Mouse (Mus musculus) T-helper 1 cell (primary cell): ENCODE results near the gene Hist3h2a.

Experiments
- in situ Hi-C: fragments of 300-600 bp; cut with MboI, MseI; formaldehyde crosslinking; loops from one replicate; pipeline ENCODE4 v1.15.1; 2025; ENCODE audit warnings: high pct_unique_total_duplicates

Hist3h2a gene

DNA sequence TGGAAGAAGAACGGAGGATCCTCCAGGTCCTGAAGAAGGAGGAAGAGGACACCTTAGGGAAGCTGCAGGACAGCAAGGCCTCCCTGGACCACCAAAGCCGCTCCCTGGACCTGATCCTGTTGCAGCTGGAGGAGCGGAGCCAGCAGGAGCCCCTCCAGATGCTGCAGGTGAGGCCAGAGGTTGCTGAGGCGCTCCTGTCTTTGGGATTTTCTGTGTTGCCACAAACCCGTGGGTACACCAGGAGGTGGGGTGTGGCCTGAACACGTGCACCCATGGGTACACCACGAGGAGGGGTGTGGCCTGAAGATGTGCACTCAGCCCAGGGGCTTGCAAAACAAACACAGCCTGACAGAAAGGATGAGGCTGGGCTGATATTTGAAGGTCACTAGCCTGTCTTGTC lies 14.1 kb downstream of the Hist3h2a start:
- in situ Hi-C loops = no loop called here

DNA sequence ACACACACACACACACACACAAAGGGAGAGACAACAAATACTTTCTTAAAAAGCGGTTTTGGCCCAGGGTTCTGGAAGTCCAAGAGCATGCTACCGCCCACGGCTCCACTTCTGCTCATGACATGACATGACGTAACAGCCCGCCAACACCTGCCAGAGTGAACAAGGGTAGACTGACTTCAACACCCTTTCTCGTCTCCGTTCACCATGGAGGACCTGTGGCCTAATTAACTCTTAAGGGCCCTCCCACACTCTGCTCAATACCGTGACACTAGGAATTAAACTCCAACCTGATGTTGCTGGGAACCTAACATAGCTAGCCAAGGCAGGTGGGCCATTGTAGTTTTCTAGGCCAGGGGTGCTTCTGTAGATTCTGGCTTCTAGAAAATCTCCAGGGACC lies 14.5 kb downstream of the Hist3h2a start:
- in situ Hi-C loops = no loop called here

DNA sequence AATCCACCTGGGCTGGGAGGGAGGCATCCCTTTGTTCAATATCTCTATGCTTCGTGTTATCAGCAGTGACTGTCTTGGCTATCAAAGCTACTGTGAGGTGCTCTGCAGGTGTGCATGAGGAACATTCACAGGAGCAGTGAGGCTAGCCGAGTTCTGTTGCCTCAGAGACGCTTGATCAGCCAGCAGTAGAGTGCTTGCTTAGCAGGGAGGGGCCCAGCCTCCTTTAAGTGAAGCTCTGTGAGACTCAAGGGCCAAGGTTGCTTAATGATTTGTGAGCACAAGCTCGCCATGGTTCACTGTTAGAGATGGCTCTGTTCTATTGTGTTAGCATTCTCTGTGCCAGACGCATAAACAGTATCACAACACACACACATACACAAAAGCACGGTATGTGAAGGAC lies 15.2 kb downstream of the Hist3h2a start:
- in situ Hi-C loops = no loop called here

DNA sequence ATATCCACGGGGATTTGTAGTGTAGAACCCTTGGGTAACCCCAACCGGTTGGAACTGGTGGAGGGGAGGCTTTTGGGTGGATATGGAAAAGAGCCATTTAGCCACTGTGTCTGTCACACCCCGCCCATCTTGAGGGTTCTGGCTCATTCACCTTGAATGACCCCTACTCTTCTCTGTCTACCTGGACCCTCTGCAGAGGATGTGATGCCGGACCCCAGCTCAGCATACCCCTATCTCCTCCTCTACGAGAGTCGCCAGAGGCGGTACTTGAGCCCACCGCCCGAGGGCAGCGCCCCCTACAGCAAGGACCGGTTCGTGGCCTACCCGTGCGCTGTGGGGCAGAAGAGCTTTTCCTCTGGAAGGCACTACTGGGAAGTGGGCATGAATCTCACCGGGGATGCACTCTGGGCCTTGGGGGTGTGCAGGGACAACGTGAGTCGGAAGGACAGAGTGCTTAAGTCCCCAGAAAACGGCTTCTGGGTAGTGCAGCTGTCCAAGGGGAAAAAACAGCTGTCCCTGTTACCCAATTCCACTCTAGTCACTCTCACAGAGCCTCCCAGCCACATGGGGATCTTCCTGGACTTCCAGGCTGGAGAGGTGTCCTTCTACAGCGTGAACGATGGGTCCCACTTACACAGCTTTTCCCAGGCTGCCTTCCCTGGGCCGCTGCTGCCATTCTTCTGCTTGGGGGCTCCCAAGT lies 16.5 kb downstream of the Hist3h2a start:
- in situ Hi-C loops = no loop called here

DNA sequence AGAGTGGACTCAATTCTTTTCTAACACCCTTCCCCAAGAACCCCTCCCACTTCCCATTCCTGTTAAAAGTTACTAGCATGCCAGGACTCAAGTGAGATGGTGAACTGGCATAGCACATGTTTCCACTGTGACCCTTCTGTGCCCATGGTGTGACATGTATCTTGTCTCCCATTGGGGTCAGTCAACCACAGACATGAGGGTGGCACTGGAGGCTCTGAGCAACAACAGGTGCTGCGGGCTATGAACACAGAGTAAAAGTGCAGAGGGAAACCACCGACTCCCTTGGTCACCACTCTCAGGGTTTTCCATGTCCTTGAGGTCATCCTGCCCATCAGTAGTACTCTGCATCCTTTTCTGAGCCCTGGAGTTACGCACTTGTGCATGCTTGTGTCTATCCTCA lies 17.3 kb downstream of the Hist3h2a start:
- in situ Hi-C loops = no loop called here

DNA sequence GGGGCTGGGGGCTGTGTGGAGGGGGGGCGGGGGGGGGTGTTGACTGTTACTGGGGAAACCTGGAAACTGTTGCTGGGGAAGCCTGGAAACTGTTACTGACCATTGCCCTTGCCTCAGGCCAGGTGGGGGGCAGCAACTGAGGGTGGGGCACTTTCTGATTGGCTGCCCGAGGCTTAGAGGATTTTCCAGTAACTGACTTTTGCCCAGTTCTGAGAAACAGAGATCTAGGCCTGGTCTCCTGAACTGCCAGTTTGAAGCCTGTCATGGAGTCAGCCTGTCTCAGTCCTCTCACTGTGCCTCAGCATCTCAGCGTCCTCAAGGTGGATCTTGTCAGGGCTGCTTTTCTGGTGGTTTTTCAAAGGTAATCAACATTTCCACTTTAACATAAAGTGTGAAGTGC lies 19.9 kb downstream of the Hist3h2a start:
- in situ Hi-C loops = no loop called here

DNA sequence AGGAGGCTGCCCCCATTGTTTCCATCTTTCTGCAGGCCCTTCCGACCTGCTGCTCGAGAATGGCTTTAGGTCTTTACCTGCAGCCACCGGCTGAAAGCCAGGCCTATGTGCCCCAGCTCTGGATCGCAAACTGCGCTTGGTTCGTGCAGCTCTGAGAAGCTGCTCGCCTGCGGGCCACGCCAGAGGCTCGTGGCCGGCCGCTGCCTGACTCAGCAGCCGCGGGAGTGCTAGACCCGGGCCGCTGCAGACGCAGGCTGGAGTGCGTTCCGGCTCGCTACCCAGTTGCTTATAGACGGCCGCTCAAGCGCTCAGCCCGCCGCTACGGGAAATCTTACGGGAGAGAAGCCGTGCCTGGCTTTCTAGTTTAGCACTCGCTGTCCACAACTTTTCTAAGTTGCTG lies 22.7 kb downstream of the Hist3h2a start:
- in situ Hi-C loops = loop anchor here (5.0 kb wide), 1 partner anchor 55 kb away; no protein-coding TSS in a partner anchor

DNA sequence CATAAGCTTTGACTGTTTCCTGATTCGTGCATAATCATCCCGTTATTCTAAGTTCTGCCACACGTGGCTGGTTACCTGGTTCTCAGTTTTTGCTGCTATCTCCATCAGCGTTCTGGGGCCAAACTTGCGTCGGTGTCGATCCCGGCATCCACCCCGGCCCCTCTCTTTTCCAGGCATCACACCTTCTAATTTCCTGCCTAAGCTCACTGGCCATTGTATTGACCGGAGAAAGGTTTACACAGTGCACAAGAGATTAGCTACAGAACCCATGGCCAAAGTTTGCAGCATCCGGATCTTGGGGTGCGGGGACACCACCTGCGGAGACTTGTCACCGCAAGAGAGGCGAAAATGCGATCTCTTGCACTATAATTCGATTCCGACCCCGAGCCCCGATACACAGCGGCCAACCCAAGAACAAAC lies 23.1 kb downstream of the Hist3h2a start:
- in situ Hi-C loops = loop anchor here (5.0 kb wide), 1 partner anchor 55 kb away; no protein-coding TSS in a partner anchor

DNA sequence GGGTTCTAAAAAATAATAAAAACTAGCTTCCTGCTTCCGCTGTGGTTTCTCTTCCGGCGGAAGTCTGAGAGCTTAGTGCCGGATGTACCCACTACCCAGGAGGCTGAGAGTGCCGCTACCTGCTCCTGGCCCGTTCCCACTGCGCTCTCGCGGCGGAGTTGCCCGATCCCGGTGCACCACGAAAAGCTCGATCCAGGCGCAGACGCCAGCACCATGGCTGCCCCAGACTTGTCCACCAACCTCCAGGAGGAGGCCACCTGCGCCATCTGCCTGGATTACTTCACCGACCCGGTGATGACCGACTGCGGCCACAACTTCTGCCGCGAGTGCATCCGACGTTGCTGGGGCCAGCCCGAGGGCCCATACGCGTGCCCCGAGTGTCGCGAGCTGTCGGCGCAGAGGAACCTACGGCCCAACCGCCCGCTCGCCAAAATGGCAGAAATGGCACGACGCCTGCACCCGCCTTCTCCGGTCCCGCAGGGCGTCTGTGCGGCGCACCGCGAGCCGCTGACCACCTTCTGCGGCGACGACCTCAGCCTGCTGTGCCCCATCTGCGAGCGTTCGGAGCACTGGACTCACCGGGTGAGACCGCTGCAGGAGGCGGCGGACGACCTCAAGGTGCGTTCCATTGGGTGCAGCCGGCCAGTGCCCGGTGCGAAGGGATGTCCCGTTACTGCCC lies 23.7 kb downstream of the Hist3h2a start, which contains the start of gene Trim11:
Gene Trim11 (plus strand): TSS at position 67 of the 679 bp plus-strand sequence.
- in situ Hi-C loops = loop anchor here (5.0 kb wide), 1 partner anchor 56 kb away; no protein-coding TSS in a partner anchor

DNA sequence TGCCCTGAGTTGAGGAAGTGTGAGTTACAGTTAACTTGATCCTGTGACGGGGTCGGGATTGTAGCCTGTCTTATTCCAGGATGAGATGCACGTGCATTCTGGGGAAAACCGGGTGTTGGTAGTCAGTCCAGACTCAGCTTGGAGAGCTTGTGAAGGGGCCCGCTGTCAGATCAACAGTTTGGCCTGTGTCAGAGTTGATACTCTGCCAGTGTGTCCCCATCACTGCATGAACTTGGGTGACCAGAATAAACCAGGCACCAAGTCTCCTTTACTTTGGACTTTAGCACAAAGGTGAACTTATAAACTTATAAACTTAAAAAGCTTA lies 24.2 kb downstream of the Hist3h2a start:
- in situ Hi-C loops = loop anchor here (5.0 kb wide), 1 partner anchor 56 kb away; no protein-coding TSS in a partner anchor

DNA sequence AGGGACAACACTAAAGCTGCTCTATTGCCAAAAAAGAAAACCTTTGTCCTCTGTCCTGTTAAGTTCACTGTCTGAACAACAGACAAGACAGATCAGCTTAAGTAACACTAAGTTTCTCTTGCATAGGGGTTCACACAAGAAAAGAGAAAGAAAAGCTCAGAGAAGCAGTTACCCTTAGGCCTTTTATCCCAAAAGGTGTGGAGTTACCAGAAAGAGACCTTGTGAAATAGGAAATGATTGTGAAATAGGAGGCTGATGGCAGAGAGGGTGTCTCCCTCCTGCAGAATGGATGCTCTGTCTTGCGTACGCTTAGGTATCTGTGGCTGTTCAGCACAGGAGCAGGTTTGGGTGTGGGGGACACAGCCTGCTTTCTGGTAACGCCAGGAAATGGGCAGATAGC lies 24.7 kb downstream of the Hist3h2a start:
- in situ Hi-C loops = loop anchor here (5.0 kb wide), 1 partner anchor 57 kb away; no protein-coding TSS in a partner anchor

DNA sequence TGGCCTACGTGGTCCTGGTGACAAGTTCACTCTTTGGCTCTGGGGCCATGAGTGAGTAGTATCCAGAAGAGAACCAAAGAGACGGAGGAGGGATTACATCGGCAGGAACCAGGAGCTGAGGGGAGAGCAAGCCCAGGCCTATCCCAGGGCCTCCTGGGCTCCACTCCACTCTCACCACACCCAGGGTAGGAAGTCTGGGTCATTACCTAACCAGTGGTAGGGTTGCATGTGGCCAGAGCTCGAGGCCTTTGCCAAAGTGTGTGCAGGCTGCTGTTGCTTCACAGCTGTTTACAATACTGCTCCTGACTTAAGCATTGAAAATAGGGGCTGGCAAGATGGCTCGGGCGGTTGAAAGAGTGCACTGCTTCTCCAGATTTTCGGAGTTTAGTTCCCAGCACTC lies 25.2 kb downstream of the Hist3h2a start:
- in situ Hi-C loops = loop anchor here (5.0 kb wide), 1 partner anchor 57 kb away; no protein-coding TSS in a partner anchor

DNA sequence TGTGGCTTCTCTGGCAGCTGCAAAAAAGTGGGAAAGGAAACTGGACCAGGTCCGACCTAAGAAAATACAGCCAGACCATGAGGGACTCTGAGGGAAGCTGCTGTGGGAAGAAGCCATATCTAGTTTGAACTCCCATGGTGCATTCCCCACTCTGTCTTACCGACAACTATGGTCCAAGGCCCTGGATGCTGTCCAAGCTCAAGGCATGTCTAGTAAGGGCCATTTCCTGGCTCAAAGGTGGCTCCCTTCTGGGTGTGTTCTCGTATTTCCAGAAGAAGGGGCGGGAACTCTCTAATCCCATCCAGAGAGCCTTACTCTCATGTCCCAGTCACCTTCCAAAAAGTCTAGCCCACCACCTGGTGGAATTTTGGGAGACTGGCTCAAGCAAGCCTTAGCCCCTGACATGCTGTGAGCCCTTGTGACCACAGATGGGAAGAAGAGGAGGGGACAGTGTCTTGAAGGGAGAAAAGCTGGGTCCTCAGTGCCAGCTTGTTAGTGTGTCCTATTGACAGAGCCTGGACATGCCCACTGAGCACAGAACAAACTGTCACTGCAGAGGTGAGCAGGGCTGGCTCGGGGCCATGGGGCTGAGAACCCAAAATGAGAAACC lies 26.0 kb downstream of the Hist3h2a start:
- in situ Hi-C loops = no loop called here

DNA sequence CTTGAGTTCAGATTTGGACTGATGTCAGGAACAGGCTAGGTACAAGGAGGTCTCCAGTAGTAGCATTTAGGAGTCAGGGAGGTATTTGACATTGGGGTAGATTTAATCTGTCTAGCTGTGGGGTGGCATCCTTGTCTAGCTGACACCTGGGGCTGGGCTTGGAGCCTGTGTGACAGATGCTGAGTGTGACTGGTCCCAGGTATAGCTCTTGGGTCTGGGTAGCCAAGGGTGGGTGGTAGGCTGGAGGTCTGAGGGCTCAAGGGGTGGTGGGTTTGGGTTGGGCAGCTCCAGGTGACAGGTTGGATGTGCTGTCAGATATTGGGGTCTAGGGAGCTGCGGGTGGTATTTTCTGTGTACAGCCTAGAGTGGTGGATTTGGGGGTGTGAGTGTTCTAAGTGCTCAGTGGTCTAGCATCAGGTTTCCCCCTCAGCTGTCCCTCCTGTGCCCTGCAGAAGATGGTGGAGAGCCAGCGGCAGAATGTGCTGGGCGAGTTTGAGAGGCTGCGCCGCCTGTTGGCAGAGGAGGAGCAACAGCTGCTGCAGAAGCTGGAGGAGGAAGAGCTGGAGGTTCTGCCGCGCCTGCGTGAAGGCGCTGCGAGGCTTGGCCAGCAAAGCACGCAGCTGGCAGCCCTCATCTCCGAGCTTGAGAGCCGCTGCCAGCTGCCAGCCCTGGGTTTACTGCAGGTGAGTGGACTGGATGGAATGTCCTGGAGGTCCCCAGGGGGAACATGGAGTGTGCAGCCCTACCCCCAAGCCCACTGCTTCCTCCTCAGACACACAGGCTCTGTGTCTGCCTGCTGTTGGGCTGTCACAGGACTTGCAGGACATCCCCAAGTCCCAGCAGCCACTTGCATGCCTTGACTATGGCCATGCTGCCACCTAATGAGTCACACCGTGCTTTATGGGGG lies 27.3 kb downstream of the Hist3h2a start:
- in situ Hi-C loops = no loop called here

DNA sequence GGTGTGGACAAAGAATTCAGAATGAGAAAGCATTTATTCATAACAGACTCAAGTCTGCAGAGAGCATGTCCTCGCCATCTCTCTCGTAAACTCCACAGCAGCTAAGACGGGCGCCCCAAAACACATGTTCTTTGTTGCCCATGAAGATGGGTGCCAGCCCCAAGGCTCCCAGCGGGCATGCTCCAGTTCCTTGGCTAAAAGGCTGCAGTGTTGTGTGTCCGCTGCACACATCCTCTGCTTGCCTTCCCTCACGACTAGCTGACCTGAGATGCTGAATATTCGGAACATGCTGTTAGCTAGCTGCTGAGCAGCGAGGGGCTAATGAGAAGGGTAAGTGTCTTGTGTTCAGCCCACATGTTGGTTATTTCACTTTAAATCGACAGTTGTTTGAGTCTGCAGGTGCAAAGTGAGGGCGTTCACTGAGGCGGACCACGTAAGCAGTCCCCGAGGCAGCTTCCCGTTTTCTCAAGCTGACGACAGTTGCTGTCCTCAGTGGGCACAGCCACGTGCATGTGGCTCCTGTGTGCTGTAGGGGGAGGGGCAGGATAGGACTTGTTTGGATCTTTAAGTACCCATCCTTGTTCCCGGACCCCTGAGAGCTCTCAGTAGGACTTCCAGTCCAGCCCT lies 28.1 kb downstream of the Hist3h2a start:
- in situ Hi-C loops = no loop called here

DNA sequence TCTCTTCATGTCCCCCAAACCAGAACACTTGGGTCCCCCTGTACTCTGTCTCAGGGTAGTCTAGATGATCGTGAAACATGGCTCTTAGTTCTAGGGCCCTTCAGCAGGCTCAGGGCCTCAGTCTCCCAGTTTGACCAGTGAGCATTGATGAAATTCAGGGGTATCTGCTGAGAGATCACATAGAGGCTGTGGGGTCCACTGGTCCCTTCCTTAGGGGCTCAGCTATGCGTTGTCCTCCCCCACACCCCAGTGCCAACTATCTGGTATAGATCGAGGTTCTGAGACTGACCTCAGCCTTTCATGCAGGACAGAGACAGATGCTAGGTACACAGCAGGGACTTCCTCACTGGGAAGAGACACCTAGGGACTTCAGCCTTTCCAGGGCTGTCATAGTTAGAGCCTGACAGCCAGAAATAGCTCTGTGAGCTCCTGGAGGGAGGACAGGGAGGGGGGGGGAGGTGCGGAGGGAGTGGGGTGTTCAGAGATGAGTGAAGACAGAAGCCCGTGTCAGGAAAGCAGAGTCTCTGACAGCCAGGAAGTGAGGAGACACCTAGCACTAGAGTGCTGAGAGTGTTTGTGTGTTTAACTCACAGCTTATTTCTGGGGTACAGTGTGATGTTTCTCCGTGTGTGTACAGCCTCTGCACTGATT lies 29.3 kb downstream of the Hist3h2a start:
- in situ Hi-C loops = no loop called here

DNA sequence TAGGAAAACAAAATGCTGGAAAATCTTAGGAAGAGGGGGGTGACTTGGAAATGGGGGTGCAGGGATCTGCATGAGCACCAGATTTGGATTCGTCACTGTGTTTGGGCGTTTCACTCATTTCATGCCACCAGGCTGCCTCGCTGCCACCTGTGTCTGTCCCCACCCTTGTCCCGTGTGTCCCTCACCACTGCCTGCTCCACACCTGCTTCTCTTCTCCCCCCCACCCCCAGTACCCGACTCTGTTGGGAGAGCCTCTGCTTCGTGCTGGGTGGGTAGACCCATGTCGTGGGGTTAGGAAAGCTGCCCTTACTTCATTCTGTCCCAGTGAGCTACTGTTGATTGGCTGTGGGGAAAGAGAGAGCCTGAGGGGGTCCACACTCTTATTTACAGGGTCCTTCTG lies 30.2 kb downstream of the Hist3h2a start:
- in situ Hi-C loops = no loop called here

DNA sequence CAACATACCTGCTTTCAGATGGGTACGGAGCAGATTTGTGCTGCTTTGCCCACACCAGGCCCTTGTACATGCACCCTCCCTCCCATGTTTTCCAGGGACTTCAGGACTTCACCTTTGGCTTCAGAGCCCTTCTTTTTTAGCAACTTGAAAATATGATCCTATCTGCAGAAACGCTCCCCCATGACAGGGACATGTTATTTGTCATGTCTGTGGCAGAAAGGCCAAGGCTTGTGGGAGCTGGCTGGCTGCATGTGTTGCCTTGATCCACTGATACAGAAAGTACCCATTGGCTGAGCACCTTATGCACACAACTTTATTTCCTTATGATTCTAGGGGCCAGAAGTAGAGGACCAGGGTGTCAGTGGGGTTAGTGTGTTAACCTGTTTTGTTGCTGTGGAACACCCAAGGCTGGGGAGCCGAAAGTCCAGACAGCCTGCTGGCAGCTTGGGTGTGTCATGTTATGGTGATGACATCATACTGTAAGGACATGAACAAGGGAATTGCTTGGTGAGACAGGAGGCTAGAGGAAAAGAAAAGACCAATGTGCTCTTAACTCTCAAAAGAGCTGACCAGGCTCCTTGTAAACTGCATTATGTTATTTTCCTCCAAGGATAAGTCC lies 30.9 kb downstream of the Hist3h2a start:
- in situ Hi-C loops = no loop called here

DNA sequence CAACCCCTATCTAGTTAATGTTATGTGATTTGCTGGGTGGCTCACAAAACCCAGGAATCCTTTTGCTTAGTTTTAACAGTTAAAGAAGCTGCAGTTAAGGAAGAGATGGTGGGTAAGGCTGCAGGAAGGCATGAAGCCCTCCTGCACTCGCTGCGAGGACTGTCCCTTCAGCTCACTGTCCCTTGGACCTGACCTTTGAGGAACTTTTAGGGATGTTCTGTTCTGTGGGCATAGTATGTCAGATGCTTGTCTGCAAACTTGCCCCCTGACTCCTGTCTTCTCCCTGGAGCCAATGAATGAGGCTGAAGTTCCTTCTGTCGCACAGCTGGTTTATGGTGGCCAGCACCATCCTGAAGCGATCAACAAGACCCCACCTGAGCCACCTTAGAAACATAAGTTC lies 34.7 kb downstream of the Hist3h2a start:
- in situ Hi-C loops = no loop called here

DNA sequence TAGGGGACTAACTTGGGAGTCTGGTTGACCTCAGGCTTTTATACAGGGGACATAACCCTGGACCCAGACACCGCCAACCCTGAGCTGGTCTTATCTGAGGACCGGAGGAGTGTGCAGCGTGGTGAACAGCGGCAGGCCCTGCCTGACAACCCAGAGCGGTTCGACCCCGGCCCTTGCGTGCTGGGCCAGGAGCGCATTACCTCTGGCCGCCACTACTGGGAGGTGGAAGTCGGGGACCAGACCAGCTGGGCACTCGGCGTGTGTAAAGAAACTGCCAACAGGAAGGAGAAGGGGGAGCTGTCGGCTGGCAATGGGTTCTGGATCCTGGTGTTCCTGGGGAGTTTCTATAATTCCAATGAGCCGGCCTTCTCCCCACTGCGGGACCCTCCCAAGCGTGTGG lies 35.7 kb downstream of the Hist3h2a start:
- in situ Hi-C loops = no loop called here
